ENCODE assay signal across 8 mouse cellular contexts in genomic region chr9:66514256-66514770, GRCm38 (mm10). TPM values are rescaled to one million over a fixed set of nuclear protein-coding genes. Genes with fewer than 3 reads are reported as not detected.
DNase-seq lines count a peak whose midpoint lies in the region; ATAC-seq and TF ChIP-seq lines count a peak whose summit lies in the region.

TSS of gene Fbxl22 (minus strand) at chr9:66514593.

- no peak for TF ChIP-seq POLR2A in cortical plate, adult 2 months (IDR thresholded peaks at IDR 0.05; ENCODE audit: extremely low read depth, insufficient read depth, low read length)
- peak; percentile 41; the same call in 1 of the 2 replicates for TF ChIP-seq POLR2A in heart, adult 2 months (IDR thresholded peaks at IDR 0.05; ENCODE audit: insufficient read depth, low read depth, low read length)

- peaks cover 8% of the 10 kb centered on the region for H3K36me3 ChIP-seq in neural tube, embryonic 11.5 days (ENCODE audit: control insufficient read depth, insufficient read depth, low read length)
- no peaks in the 10 kb centered on the region; the same call in 1 of the 2 replicates for H3K36me3 ChIP-seq in heart, adult 2 months (ENCODE audit: control insufficient read depth, insufficient read depth, low read length)
- peaks cover 38% of the 10 kb centered on the region for H3K36me3 ChIP-seq in liver, embryonic 14.5 days (replicated peaks; ENCODE audit: control insufficient read depth, insufficient read depth, low read depth)

- intact Hi-C loops in heart, adult 2 months (cut with DNase I) = loop anchor here (5.0 kb wide), 2 partner anchors 98 to 273 kb away; no protein-coding TSS in a partner anchor

- no peak within 1 kb of the TSS for H3K4me3 ChIP-seq in neural tube, embryonic 11.5 days (ENCODE audit: low read depth, low read length)
- no peak within 1 kb of the TSS for H3K4me3 ChIP-seq in cortical plate, adult 2 months (ENCODE audit: insufficient read depth, low read length)
- H3K4me3 ChIP-seq in heart, adult 2 months = peak within 1 kb of the TSS; percentile 77
- H3K4me3 ChIP-seq in liver, embryonic 14.5 days (ENCODE audit: insufficient read depth in 1 of 2, low read depth in 2 of 2, low read length in 2 of 2) = no peak within 1 kb of the TSS

- no peak for ATAC-seq in neural tube, embryonic 11.5 days (ENCODE audit: insufficient read depth, low FRiP score, low TSS enrichment)
- ATAC-seq in liver, embryonic 14.5 days (ENCODE audit: insufficient read depth) = no peak
- no peak for ATAC-seq in megakaryocyte progenitor cell, adult 5-6 weeks (replicated peaks; ENCODE audit: poor library complexity)

- WGBS in neural tube, embryonic 11.5 days = 76% methylated on average over 17 of the region's 17 CpGs
- 25% methylated on average over 17 of the region's 17 CpGs for WGBS in heart, adult 2 months
- 72% methylated on average over 17 of the region's 17 CpGs for WGBS in liver, embryonic 14.5 days (ENCODE audit: insufficient replicate concordance)

- no peak within 1 kb of the TSS for H3K9ac ChIP-seq in neural tube, embryonic 11.5 days (ENCODE audit: low read length)
- peak within 1 kb of the TSS; percentile 65 for H3K9ac ChIP-seq in heart, adult 2 months (ENCODE audit: low read depth, low read length)
- no peak within 1 kb of the TSS for H3K9ac ChIP-seq in liver, embryonic 14.5 days (replicated peaks)

- H3K9me3 ChIP-seq in neural tube, embryonic 11.5 days (ENCODE audit: control insufficient read depth, low read length) = no peaks in the 10 kb centered on the region
- H3K9me3 ChIP-seq in liver, embryonic 14.5 days (ENCODE audit: control insufficient read depth, low read length) = no peaks in the 10 kb centered on the region

- no peak for TF ChIP-seq EP300 in heart, adult 2 months (IDR thresholded peaks at IDR 0.05; ENCODE audit: insufficient read depth, low read depth, low read length)
- TF ChIP-seq EP300 in liver, embryonic 14.5 days (IDR thresholded peaks at IDR 0.05; ENCODE audit: low read depth) = no peak

- peak; percentile 32 for DNase-seq in neural tube, embryonic 11.5 days (ENCODE audit: low spot score)
- no peak for DNase-seq in neural tube, embryonic 10.5 days (ENCODE audit: extremely low spot score, low spot score)
- DNase-seq in heart, adult 2 months = peak; percentile 62 to 64
- peak; percentile 71 for DNase-seq in kidney, adult 18-20 months
- no peak for DNase-seq in liver, embryonic 14.5 days (ENCODE audit: low read depth in 3 of 3, low spot score in 3 of 3)
- DNase-seq in skeletal muscle tissue, adult 2 months (ENCODE audit: low read depth, low spot score) = peak; percentile 48

- H3K79me2 ChIP-seq in heart, adult 2 months (replicated peaks; ENCODE audit: control insufficient read depth, insufficient read depth, low read length) = no peaks in the 10 kb centered on the region

- peak; percentile 57 for TF ChIP-seq CTCF in cortical plate, adult 2 months (IDR thresholded peaks at IDR 0.05; ENCODE audit: extremely low read depth, insufficient read depth, low read length)
- peak; percentile 79 for TF ChIP-seq CTCF in heart, adult 2 months (IDR thresholded peaks at IDR 0.05)
- TF ChIP-seq CTCF in liver, embryonic 14.5 days (IDR thresholded peaks at IDR 0.05; ENCODE audit: low read depth) = peak; percentile 81

- no peaks in the 10 kb centered on the region for H3K27me3 ChIP-seq in neural tube, embryonic 11.5 days (ENCODE audit: control insufficient read depth, insufficient read depth, low read length)
- H3K27me3 ChIP-seq in heart, adult 2 months (ENCODE audit: control insufficient read depth, insufficient read depth, low read length) = no peaks in the 10 kb centered on the region
- H3K27me3 ChIP-seq in liver, embryonic 14.5 days (ENCODE audit: control insufficient read depth, insufficient read depth, low read length) = no peaks in the 10 kb centered on the region

- H3K27ac ChIP-seq in neural tube, embryonic 11.5 days (ENCODE audit: low read depth, low read length) = 0 out of 2 replicates have a peak within 1 kb of the TSS, but pooled peaks have one; percentile 8
- no peak within 1 kb of the TSS for H3K27ac ChIP-seq in cortical plate, adult 2 months (ENCODE audit: insufficient read depth, low read length)
- H3K27ac ChIP-seq in heart, adult 2 months = peak within 1 kb of the TSS; percentile 97
- H3K27ac ChIP-seq in liver, embryonic 14.5 days = no peak within 1 kb of the TSS

- no peak within 1 kb of the TSS for H3K4me2 ChIP-seq in neural tube, embryonic 11.5 days (ENCODE audit: low read depth)
- H3K4me2 ChIP-seq in liver, embryonic 14.5 days (ENCODE audit: low read depth) = no peak within 1 kb of the TSS

- peaks cover 4% of the 10 kb centered on the region; the same call in 1 of the 2 replicates for H3K4me1 ChIP-seq in neural tube, embryonic 11.5 days (ENCODE audit: control insufficient read depth, insufficient read depth, low read length)
- peaks cover 5% of the 10 kb centered on the region; the same call in 1 of the 2 replicates for H3K4me1 ChIP-seq in cortical plate, adult 2 months (ENCODE audit: control insufficient read depth, insufficient read depth, low read length)
- H3K4me1 ChIP-seq in heart, adult 2 months (ENCODE audit: control insufficient read depth, insufficient read depth, low read length) = peaks cover 10% of the 10 kb centered on the region
- H3K4me1 ChIP-seq in liver, embryonic 14.5 days (replicated peaks; ENCODE audit: control insufficient read depth in 2 of 2, insufficient read depth in 2 of 2, low read length in 1 of 2) = peaks cover 6 to 15% of the 10 kb centered on the region in 2 experiments; a peak in 3 of 4 replicates

RNA-seq across cellular contexts. Expression of gene Fbxl22, which starts in this region (rescaled TPM):
- polyA plus RNA-seq in neural tube, embryonic 11.5 days (2014; fragmentation: Nextera tagmentation; extraction: Ambion mirVana) = 2.8 and 3.0 TPM in 2 replicates
- polyA plus RNA-seq in cortical plate, adult 2 months (2012; rRNA removed) = 0.34 and 0.40 TPM in 2 replicates
- 10 to 100 TPM; 24.7 to 32.5 TPM for total RNA-seq in heart, adult 2 months (2021)
- 48.5 and 71.4 TPM in 2 replicates for polyA plus RNA-seq in heart, adult 2 months (2012; rRNA removed)
- polyA plus RNA-seq in liver, embryonic 14.5 days (2012; rRNA removed) = 0.13 and 0.19 TPM in 2 replicates
- 0.44 and 0.61 TPM in 2 replicates for polyA plus RNA-seq in liver, embryonic 14.5 days (2014; fragmentation: Nextera tagmentation; extraction: Ambion mirVana)
- 0.68 and 0.74 TPM in 2 replicates for total RNA-seq in megakaryocyte progenitor cell, adult 5-6 weeks (2015)
- total RNA-seq in megakaryocyte progenitor cell, adult 5-6 weeks (2017) = 0.37 and 0.88 TPM in 2 replicates

Comparison
In these comparisons a context has a peak if more than half of its experiments do, and no peak if none do; other contexts are left out.
1. RNA of gene Fbxl22 (total RNA-seq): 24.7 to 32.5 TPM in heart, adult 2 months; 0.37 to 0.88 TPM in megakaryocyte progenitor cell, adult 5-6 weeks; every median in the first group is over 10 times any median in the second.
2. RNA of gene Fbxl22 (polyA plus RNA-seq): 48.5 to 71.4 TPM in heart, adult 2 months; 2.8 to 3.0 TPM in neural tube, embryonic 11.5 days, 0.13 to 0.61 TPM in liver, embryonic 14.5 days and 0.34 to 0.40 TPM in cortical plate, adult 2 months; every median in the first group is over 10 times any median in the second.
3. DNase-seq: peak in neural tube, embryonic 11.5 days (single experiment), heart, adult 2 months (2 of 2), kidney, adult 18-20 months (single experiment) and skeletal muscle tissue, adult 2 months (single experiment); none in neural tube, embryonic 10.5 days (single experiment) and liver, embryonic 14.5 days (0 of 3).
4. H3K27ac ChIP-seq: peak in neural tube, embryonic 11.5 days (single experiment) and heart, adult 2 months (single experiment); none in cortical plate, adult 2 months (single experiment) and liver, embryonic 14.5 days (single experiment).
5. Peak in every context shown above with its lines, with median percentiles within 50 percentile points of each other: CTCF ChIP-seq.